Mouse (Mus musculus) hindbrain, embryonic 13.5 days (tissue): Measurements from ENCODE around the gene Cela1. TPM values are rescaled to one million over a fixed set of nuclear protein-coding genes. Genes with fewer than 3 reads are reported as not detected.

Experiments used
- ATAC-seq: fragments of 200-750 bp; cut with Nextera tagmentation; 2 replicates; pipeline ENCODE4 v1.8.0; 2017; ENCODE audit warnings: moderate TSS enrichment; ENCODE audit not compliant: low FRiP score
- H3K27ac ChIP-seq: fragments of 300-500 bp; sonication (generic); 2 replicates; pipeline ENCODE4 v1.5.1; 2015; ENCODE audit warnings: inconsistent platforms, mild to moderate bottlenecking, moderate library complexity
- H3K27me3 ChIP-seq: fragments of 300-500 bp; sonication (generic); 2 replicates; pipeline ENCODE4 v1.6.1; 2015; ENCODE audit warnings: mild to moderate bottlenecking, inconsistent platforms
- H3K36me3 ChIP-seq: fragments of 300-500 bp; sonication (generic); 2 replicates; pipeline ENCODE4 v1.6.1; 2015; ENCODE audit warnings: mild to moderate bottlenecking, inconsistent platforms
- H3K4me1 ChIP-seq: fragments of 300-500 bp; sonication (generic); replicated peaks from 2 replicates; pipeline ENCODE4 v1.6.1; 2015; ENCODE audit warnings: inconsistent platforms
- H3K4me2 ChIP-seq: fragments of 300-500 bp; sonication (generic); 2 replicates; pipeline ENCODE4 v1.6.1; 2015; ENCODE audit warnings: inconsistent platforms, mild to moderate bottlenecking, moderate library complexity
- H3K4me3 ChIP-seq: fragments of 300-500 bp; sonication (generic); 2 replicates; pipeline ENCODE4 v1.5.1; 2015; ENCODE audit warnings: mild to moderate bottlenecking, inconsistent platforms
- H3K9ac ChIP-seq: fragments of 300-500 bp; sonication (generic); 2 replicates; pipeline ENCODE4 v1.6.1; 2015; ENCODE audit warnings: mild to moderate bottlenecking, inconsistent platforms
- H3K9me3 ChIP-seq: fragments of 300-500 bp; sonication (generic); 2 replicates; pipeline ENCODE4 v1.6.1; 2016; ENCODE audit warnings: inconsistent platforms
- WGBS: fragments of 180-500 bp; shearing (Covaris S2); methylation state at CpG from one replicate; pipeline ENCODE4 v1.1.7; 2015; 5-methylcytosine and 5-hydroxymethylcytosine counted together
- polyA plus RNA-seq: library from polyadenylated mRNA; unstranded; fragments of >200 nt; fragmentation: Nextera tagmentation; extraction: Ambion mirVana; gene quantifications from 2 replicates; pipeline ENCODE4 v1.2.1, GENCODE M21; 2015

The Cela1 gene
- polyA plus RNA-seq, 1 experiment from 2014 or later: 1.4 TPM

DNA sequence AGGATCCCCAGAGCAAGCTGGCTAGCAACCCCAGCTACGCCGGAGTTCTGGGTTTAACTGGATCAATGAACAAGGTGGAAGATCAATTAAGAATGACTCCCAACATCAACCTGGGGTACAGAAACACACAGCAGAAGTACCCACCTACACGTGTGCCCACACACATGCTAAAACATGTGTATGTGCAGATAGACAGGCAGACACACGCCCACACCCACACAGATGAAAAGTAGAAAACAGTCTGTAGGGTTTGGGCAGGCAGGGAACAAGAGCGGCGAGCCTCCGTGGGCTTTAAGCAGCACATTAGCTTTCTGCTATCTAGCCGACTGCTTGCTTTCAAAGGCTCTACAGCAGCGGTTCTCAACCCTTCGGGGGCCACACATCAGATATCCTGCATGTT lies 13.4 kb upstream of the Cela1 start:
- Histone ChIP-seq H3K4me3 (no peak overlapping the region), H3K9me3 (no peaks in the 10 kb centered on the region), H3K4me1 (peaks cover 11% of the 10 kb centered on the region), H3K4me2 (no peak overlapping the region), H3K36me3 (no peaks in the 10 kb centered on the region), H3K27ac (no peak overlapping the region), H3K9ac (no peak overlapping the region), H3K27me3 (peaks cover 22% of the 10 kb centered on the region)
- 70% methylated on average over 10 of the region's 10 CpGs for WGBS
- no peak for ATAC-seq

DNA sequence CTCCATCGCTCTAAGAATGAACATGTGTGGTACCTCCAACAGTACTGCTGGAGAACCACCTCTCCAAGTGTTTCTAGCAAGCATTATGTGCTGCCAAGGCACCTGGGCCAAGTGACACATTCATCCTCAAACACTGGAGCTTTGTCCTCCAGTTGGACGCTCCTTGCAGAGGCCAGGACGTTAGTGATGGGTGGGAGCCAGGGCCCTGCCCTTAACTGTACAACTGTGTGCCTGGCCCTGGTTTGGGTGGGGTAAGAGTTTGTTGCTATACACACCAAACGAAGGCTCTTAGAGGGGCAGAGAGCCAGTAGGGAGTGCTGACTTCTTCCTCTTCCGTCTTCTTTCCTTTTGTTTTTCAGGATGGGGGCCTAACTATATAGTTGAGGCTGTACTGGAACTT lies 12.7 kb upstream of the Cela1 start:
- Histone ChIP-seq H3K4me3 (no peak overlapping the region), H3K27ac (no peak overlapping the region), H3K27me3 (peaks cover 22% of the 10 kb centered on the region), H3K9ac (no peak overlapping the region), H3K4me2 (no peak overlapping the region), H3K4me1 (peaks cover 8% of the 10 kb centered on the region), H3K9me3 (no peaks in the 10 kb centered on the region), H3K36me3 (no peaks in the 10 kb centered on the region)
- 74% methylated on average over 5 of the region's 5 CpGs for WGBS
- no peak for ATAC-seq

DNA sequence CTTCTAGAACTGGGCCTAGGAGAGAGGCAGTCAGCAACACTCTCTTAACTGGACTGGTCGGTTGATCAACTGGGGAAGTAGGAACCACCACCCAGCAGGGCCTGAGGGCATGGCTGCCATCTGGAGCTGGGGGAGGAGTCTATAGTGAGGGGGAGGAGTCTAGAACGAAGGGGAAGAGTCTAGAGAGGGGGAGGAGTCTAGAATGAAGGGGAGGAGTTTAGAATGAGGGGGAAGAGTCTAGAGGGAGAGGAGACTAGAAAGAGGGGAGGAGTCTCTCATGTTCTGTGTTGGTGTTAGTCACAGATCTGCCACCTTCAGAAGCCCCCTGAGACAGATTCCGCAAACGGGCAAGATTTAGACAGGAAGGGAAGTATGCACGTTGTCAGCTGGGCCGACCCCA lies 11.7 kb upstream of the Cela1 start:
- Histone ChIP-seq H3K4me1 (peaks cover 8% of the 10 kb centered on the region), H3K9ac (no peak overlapping the region), H3K9me3 (no peaks in the 10 kb centered on the region), H3K27me3 (peaks cover 16% of the 10 kb centered on the region), H3K4me2 (no peak overlapping the region), H3K4me3 (no peak overlapping the region), H3K27ac (no peak overlapping the region), H3K36me3 (no peaks in the 10 kb centered on the region)
- no peak for ATAC-seq
- WGBS: 73% methylated on average over 6 of the region's 6 CpGs

DNA sequence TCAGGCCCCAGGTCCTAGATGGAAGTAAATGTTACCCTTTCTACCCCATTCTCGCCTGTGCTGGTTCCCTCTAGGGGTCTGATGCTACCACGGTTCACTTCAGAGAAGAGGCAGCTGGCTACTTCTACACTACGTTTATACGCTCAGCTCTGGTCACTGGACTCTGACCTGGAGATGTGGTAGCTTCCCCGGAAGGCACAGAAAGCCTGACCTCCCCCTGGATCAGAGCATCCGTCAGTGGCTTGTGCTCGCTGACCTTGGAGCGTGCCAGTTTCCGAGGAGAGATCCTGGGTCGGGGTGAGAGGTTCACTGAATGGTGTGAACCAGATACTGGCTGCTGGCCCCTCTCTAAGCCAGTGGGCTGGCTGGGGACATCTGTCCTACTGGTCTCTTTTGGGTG lies 10.4 kb upstream of the Cela1 start:
- no peak for ATAC-seq
- no peaks in the 10 kb centered on the region for H3K9me3 ChIP-seq
- no peaks in the 10 kb centered on the region for H3K36me3 ChIP-seq
- H3K4me1 ChIP-seq: no peaks in the 10 kb centered on the region
- H3K9ac ChIP-seq: no peak overlapping the region
- no peak overlapping the region for H3K4me3 ChIP-seq
- H3K27me3 ChIP-seq: peaks cover 4% of the 10 kb centered on the region
- H3K4me2 ChIP-seq: no peak overlapping the region
- H3K27ac ChIP-seq: no peak overlapping the region
- WGBS: 79% methylated on average over 10 of the region's 10 CpGs

DNA sequence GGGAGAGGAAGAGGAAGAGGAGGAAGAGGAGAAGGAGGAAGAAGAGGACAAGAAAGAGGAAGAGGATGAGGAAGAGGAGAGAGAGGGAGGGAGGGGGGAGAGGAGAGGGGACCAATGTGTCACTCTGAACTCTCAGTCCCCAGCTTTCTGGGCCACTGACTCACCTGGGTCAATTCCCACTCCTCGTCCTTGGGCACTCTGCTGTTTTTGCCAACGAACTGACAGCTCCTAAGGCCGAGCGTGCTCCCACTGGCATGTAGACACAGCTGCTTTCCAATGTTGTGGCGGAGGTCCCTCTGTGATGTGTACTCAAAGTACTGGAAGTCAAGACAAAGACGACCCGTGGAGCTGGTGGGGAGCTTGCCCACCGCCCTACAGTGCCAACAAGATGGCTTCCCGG lies 6.7 kb upstream of the Cela1 start:
- Histone ChIP-seq H3K9me3 (0 out of 2 replicates have a peak, but pooled peaks cover 8% of the 10 kb centered on the region), H3K36me3 (no peaks in the 10 kb centered on the region), H3K27ac (no peak overlapping the region), H3K4me3 (no peak overlapping the region), H3K9ac (no peak overlapping the region), H3K4me1 (no peaks in the 10 kb centered on the region), H3K4me2 (no peak overlapping the region), H3K27me3 (no peaks in the 10 kb centered on the region)
- no peak for ATAC-seq
- WGBS: 85% methylated on average over 9 of the region's 9 CpGs

DNA sequence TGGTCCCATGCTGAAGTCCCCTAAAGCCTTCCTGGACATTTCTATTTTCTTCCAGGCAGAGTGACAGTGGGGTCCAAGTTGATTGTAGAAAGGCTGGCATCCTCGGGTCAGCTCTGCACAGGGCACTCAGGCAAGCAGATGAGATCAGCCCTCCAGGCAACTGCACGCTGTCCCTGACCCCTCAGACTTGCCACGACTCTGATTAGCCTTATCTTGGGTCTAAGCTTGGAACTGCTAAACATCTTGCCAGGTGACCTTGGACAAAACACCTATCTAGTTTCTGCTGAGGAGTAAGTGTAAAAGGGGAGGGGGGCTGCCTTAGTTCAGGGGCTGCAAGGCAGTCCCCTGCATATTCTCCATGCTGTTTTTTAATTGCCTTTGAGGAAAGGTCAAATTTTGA lies 4.3 kb upstream of the Cela1 start:
- Histone ChIP-seq H3K36me3 (no peaks in the 10 kb centered on the region), H3K27me3 (no peaks in the 10 kb centered on the region), H3K9me3 (0 out of 2 replicates have a peak, but pooled peaks cover 8% of the 10 kb centered on the region), H3K4me3 (no peak overlapping the region), H3K9ac (no peak overlapping the region), H3K4me2 (no peak overlapping the region), H3K4me1 (peaks cover 8% of the 10 kb centered on the region), H3K27ac (no peak overlapping the region)
- WGBS: 78% methylated on average over 3 of the region's 3 CpGs
- ATAC-seq: no peak

DNA sequence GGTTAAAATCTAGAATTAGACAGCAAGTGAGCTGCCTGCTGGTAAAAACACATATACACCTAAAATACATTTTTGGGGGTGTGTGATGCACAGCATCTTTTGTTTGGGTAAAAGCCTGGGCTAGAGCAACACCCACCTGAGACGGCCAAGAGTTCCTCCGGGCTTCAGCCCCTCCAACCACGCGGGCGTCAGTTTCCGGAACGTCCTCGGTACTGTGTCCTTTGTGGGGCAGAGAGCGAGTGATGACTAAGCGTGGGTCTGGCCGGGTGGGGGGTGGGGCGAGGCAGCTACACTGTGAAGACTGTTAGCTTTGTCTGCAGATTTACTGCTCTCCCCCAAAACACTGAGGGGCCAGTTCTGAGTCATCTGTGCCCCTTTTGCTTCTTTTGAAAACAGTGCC lies 732 bp downstream of the Cela1 start:
- Histone ChIP-seq H3K4me2 (no peak overlapping the region), H3K9me3 (0 out of 2 replicates have a peak, but pooled peaks cover 8% of the 10 kb centered on the region), H3K27ac (no peak overlapping the region), H3K4me3 (no peak overlapping the region), H3K4me1 (peaks cover 10% of the 10 kb centered on the region), H3K27me3 (peaks cover 13% of the 10 kb centered on the region; the same call in 1 of the 2 replicates), H3K36me3 (no peaks in the 10 kb centered on the region), H3K9ac (no peak overlapping the region)
- WGBS: 62% methylated on average over 12 of the region's 12 CpGs
- ATAC-seq: no peak

DNA sequence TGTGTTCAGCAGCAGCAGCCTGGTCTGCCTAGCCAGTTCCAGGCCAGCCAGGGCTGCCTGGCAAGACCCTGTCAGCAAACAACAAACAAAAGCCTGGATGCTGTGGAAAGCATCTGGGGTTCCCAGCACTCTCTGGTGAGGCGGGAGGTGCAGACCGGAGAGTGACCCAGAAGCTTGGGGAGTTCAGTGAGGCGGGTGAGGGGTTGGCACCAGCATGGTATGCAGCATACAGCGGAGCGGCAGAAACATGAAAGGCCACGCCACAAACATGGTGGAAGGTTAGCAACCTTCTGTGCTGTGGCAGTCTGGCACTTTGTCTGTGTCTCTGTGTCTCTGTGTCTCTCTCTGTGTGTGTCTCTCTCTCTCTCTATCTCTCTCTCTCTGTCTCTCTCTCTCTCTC lies 1.3 kb downstream of the Cela1 start:
- 83% methylated on average over 6 of the region's 6 CpGs for WGBS
- Histone ChIP-seq H3K4me1 (peaks cover 10% of the 10 kb centered on the region), H3K27me3 (peaks cover 13% of the 10 kb centered on the region; the same call in 1 of the 2 replicates), H3K9me3 (0 out of 2 replicates have a peak, but pooled peaks cover 8% of the 10 kb centered on the region), H3K4me2 (no peak overlapping the region), H3K4me3 (no peak overlapping the region), H3K9ac (no peak overlapping the region), H3K36me3 (no peaks in the 10 kb centered on the region), H3K27ac (no peak overlapping the region)
- ATAC-seq: no peak

DNA sequence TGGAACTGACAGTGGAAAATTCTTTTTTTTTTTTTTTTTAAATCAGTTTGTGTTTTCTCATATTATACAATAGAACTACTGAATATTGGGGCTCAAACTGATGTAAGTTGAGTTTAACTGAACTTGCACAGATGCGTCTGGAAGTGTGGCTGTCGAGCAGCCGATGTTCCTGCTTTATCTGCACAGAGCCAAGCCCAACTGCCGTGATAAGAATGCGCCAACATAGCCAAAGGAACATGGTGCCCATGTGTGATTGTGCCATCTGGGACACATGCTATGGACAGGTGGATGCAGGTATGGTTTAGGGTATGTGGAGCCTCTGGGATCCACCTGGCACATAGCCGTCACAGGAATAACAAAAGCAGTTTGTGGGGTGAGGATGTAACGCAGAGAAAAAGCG lies 1.9 kb downstream of the Cela1 start:
- 94% methylated on average over 8 of the region's 8 CpGs for WGBS
- Histone ChIP-seq H3K27me3 (peaks cover 16% of the 10 kb centered on the region; the same call in 1 of the 2 replicates), H3K4me3 (no peak overlapping the region), H3K4me2 (no peak overlapping the region), H3K4me1 (peaks cover 10% of the 10 kb centered on the region), H3K27ac (no peak overlapping the region), H3K9me3 (0 out of 2 replicates have a peak, but pooled peaks cover 8% of the 10 kb centered on the region), H3K36me3 (no peaks in the 10 kb centered on the region), H3K9ac (no peak overlapping the region)
- ATAC-seq: no peak

DNA sequence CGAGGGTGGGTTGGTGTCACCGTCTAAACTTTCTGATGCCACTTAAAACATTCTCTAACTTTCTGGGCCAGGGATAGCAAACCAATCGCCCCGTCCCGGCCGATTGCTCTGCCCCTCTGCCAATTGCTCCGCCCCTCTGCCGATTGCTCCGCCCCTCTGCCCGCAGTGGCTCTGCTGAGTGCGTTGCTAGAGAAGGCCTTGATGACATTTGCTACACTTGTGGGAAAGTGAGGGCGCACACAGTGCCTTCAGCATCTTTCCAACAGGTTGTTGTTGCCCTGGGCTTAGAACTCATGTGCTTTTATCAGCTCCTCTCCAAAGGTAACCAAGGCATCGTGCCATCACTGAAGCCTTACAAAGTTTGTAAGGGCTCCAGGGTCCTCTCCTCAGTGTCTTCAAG lies 2.5 kb downstream of the Cela1 start:
- no peak for ATAC-seq
- 23% methylated on average over 13 of the region's 13 CpGs for WGBS
- no peak overlapping the region for H3K4me3 ChIP-seq

DNA sequence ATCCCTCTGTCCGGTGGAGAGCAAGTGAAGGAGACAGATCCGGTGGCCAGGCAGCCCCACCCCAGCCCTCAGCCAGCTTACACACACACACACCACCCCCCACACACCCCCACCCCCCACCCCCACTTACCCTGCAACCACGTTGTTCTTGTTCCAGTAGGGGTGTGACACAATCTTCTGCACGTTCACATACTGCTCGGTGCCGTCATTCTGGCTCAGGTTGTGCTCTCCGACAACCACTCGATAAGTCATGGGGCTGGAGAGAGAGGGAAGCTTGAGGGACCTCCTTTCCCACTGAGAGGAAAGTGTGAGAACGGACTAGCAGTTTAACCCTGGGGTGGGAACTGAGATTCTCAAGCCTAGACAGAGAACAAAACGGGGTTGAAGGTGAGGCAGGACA lies 3.3 kb downstream of the Cela1 start:
- Histone ChIP-seq H3K27ac (no peak overlapping the region), H3K27me3 (peaks cover 16% of the 10 kb centered on the region; the same call in 1 of the 2 replicates), H3K4me3 (no peak overlapping the region), H3K9ac (no peak overlapping the region), H3K4me1 (peaks cover 10% of the 10 kb centered on the region), H3K36me3 (no peaks in the 10 kb centered on the region), H3K9me3 (no peaks in the 10 kb centered on the region), H3K4me2 (no peak overlapping the region)
- 62% methylated on average over 10 of the region's 10 CpGs for WGBS
- ATAC-seq: no peak

More for the DNA sequence above, 2.5 kb downstream of the Cela1 start:
- H3K4me1 ChIP-seq: peaks cover 10% of the 10 kb centered on the region
- peaks cover 16% of the 10 kb centered on the region; the same call in 1 of the 2 replicates for H3K27me3 ChIP-seq
- H3K9ac ChIP-seq: no peak overlapping the region
- no peak overlapping the region for H3K4me2 ChIP-seq
- H3K27ac ChIP-seq: no peak overlapping the region
- 0 out of 2 replicates have a peak, but pooled peaks cover 3% of the 10 kb centered on the region for H3K9me3 ChIP-seq
- H3K36me3 ChIP-seq: no peaks in the 10 kb centered on the region

DNA sequence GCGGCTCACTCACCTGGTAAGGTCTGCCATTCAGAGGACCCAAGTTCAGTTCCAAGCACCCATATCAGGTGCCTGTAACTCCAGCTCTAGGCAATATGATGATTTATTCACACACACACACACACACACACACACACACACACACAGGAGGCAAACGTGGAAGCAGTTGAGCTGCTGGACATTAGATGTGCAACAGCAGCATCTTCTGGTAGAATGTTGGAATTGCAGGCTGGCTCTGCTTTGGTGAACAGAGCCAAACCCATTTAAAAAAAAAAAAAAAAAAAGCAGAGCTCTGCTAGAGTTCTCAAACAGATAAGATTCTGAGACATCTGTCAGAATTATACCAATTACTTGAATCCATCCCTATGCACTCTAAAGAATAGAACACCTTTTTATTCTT lies 4.7 kb downstream of the Cela1 start:
- Histone ChIP-seq H3K4me2 (no peak overlapping the region), H3K9me3 (no peaks in the 10 kb centered on the region), H3K27ac (no peak overlapping the region), H3K27me3 (peaks cover 16% of the 10 kb centered on the region; the same call in 1 of the 2 replicates), H3K4me1 (peaks cover 10% of the 10 kb centered on the region), H3K36me3 (no peaks in the 10 kb centered on the region), H3K4me3 (no peak overlapping the region), H3K9ac (no peak overlapping the region)
- no peak for ATAC-seq
- 45% methylated on average over 2 of the region's 2 CpGs for WGBS

DNA sequence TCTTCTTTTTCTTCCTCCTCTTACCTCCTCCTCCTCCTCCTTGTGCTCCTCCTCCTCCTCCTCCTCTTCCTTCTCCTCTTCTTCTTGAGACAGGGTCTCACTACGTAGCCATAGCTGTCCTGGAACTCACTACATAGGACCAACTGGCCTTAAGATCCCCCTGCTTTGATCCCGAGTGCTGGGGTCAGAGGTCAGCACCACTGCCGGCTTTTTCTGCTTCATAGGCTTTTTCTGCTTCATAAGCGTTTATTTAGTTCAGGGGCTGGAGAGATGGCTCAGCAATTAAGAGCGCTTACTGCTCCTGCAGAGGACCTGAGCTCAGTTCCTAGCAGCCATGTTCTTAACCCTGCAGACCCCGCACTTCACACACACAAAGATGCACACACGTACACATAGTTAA lies 6.0 kb downstream of the Cela1 start:
- Histone ChIP-seq H3K27me3 (peaks cover 16% of the 10 kb centered on the region; the same call in 1 of the 2 replicates), H3K27ac (no peak overlapping the region), H3K4me3 (no peak overlapping the region), H3K9me3 (no peaks in the 10 kb centered on the region), H3K9ac (no peak overlapping the region), H3K4me2 (no peak overlapping the region), H3K4me1 (no peaks in the 10 kb centered on the region; the same call in 1 of the 2 replicates), H3K36me3 (no peaks in the 10 kb centered on the region)
- no peak for ATAC-seq
- 34% methylated on average over 7 of the region's 7 CpGs for WGBS
